Mouse (Mus musculus) left cerebral cortex, postnatal 10 days (tissue): ENCODE measurements around the gene Olfm2. TPM values are rescaled to one million over a fixed set of nuclear protein-coding genes. Genes with fewer than 3 reads are reported as not detected.

Source experiments
- DNase-seq, 2 experiments: peaks; one replicate each; pipeline ENCODE4 v3.0.0; 2021 to 2022; ENCODE audit warnings: low spot score in 2 of 2, mixed read lengths in 1 of 2; ENCODE audit errors: extremely low spot score in 1 of 2
- intact Hi-C: fragments of 180-260 bp; cut with DNase I; formaldehyde crosslinking; loops from one replicate; pipeline ENCODE4 v1.15.1; 2025
- total RNA-seq, 2 experiments: library from RNA; stranded (reverse); gene quantifications; 2 replicates each; pipeline ENCODE4 v1.2.3; 2021

Gene Olfm2
- 100 to 1,000 TPM; 221 to 232 TPM for total RNA-seq

DNA sequence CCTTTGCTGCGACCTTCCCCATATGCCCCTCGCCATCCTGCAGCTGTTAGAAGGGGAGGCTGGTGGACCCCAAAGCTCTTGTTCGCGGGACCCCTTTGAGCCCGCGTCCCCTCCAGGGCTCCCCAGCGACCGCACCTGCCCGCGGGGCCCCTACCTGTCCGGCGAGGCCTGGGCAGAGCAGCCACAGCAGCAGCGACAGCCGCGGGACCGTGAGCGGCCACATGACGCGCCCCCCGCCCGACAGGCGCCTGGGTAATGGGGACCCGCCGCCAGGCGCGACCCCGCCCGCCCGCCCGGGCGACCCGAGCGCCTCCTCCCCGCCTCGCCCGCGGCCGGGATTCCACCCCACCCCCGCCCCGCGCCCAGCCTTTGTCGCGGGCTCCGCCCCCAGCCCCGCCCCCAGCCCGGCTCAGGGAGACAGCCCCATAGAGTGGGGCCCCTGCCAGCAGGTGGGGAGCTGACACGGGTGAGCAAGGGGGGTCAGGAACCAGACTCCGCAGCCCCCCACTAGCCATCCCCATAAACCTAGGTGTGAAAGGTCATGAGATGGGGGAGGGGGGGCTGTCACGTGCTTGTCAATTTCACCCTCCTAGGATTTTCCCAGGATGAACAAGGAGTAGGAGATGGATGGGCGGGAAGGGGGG, at the start of gene Olfm2:
TSS of gene Olfm2 (minus strand) at position 333 of the 644 bp plus-strand sequence.
- intact Hi-C loops = no loop called here
- DNase-seq = peak in 1 of 2 experiments; percentile 69

DNA sequence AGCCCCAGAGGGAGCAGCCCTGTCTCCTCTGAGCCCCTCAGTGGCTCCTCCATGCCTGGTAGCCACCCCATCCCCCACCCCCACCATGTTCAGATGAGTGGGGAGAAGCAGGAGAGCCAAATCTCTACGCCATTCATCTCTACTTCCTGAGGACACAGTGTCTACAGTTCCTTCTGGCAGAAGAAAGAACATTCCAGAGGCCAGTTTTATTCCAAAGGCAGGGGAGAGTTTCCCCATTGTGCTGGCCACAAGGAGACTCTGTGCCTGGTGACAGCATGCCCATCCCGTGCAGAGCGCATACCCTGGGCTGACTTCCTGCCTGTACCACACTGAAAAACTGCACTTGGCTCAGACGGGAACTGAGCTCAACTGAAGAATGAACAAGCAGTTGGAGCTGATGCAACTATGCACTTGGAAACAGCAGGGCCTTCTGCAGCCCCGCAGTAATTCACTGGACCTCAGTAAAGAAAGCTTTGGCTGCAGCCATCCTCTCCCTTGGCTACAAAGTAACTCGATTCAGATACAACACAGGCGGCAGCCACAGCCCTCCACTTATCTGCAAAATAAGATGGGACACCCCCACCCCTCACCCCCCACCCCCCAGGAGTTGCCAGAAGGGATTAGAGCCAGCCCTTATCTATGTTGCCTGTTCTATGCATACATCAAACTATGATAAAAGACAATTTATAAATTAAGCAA, 48.1 kb upstream of the Olfm2 start:
- peak; percentile 67 to 72 for DNase-seq
- intact Hi-C loops = no loop called here

DNA sequence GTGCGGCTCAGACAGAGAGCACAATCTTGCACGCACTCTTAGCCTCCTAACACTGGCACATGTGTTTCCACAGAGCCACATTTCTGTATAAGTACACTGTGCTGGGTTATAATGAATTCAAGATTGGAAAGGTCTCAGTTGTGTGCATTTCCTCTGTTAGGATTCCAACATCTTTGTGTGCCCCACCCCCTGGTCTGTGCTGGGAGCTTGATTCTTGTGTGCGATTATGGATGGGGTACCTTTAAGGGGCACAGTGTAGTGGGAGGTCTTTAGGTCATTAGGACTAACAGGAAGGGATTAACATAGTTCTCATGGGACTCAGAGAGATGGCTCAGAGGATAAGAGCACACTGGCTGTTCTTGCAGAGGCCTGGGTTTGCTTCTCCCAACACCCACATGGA, 44.2 kb upstream of the Olfm2 start:
- DNase-seq = no peak
- intact Hi-C loops = no loop called here

DNA sequence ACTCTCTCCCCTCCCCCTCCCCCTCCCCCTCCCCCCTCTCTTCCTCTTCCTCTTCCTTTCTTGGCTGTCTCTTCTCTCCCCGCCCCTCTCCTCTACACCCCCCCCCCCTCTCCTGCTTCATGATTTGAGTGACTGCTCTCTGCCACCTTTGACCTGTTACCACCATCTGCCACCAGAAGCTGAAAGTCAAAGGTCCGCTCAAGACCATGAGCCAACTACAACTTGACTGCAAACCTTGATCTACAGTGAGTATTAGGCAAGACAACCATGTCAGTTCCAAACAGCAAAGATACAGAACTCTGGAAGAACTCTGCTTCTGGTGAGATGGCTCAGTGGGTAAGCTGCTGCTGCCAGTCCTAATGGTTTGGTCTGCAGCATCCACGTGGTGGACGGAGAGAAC, 43.5 kb upstream of the Olfm2 start:
- no peak for DNase-seq
- intact Hi-C loops = no loop called here

DNA sequence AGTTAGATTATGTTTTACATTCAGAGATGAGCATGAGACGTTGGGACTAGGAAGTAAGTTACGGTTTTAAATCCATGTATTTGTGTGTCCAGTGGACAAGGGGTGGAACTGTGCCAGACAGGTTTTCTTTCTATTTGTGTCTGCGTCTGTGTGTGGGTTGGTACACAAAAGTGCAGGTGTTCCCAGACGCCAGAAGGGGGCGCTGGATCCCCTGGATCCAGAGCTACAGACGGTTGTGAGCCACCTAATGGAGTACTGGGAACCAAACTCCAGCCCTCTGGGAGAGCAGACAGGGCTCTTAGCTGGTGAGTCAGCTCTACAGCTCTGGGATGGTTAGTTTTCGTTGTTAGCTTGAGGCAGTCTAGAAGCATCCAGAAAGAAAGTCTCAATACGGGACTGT, 41.8 kb upstream of the Olfm2 start:
- intact Hi-C loops = no loop called here

DNA sequence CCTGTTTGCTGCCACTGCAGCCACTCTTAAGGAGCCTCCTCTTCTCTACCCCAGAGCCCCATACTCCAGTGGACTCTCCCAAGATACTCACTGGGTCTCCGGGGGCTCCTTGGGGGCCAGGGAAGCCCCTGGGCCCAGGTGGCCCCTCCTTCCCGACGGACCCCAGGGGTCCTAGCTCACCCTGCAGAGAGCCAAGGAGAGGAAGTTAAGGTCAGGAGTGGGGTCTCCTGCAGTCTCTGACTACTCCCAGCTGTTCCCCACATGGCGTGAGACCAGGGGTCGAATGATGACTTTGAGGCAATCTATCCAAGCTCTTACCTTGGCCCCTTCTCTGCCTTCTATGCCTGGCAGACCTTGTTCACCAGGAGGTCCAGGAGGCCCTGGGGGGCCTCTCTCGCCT, 38.9 kb upstream of the Olfm2 start:
- intact Hi-C loops = no loop called here
- no peak for DNase-seq

More for the DNA sequence above, 41.8 kb upstream of the Olfm2 start:
- no peak for DNase-seq

DNA sequence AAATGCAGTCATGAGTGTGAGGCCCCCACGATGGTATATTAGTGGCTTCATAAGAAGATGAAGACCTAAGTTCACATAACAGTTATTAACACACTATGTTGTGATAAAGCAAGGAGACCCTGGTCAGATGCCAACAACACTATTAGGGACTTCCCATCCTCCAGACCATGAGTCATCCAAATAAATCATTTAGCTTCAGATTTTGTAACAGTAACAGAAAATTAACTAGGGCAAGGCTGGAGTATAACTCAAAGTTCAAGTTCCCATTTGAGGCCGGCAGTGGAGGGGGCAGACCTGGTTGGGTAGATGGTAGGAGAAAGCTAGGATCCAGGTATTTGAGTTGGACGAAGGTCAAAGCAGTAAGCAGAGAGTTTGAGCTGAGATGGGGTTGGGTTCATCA, 35.1 kb upstream of the Olfm2 start:
- no peak for DNase-seq
- intact Hi-C loops = no loop called here

DNA sequence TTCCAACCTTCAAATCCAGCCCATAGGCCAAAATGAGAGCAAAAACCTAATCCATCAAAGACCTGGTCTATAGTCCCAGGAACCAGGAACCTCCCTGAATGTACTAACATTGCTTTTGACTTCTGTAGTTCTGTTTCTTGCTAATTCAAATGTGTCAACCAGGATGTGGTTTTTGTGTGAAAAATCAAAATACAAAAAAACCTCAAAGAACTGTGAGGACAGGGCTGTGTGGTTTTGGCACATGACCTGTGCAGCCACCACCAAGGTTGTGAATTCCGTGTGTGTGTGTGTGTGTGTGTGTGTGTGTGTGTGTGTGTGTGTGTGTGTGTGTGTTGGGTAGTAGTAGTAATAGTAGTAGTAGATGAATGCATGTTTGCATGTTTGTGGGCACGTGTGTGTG, 19.1 kb upstream of the Olfm2 start:
- intact Hi-C loops = no loop called here

DNA sequence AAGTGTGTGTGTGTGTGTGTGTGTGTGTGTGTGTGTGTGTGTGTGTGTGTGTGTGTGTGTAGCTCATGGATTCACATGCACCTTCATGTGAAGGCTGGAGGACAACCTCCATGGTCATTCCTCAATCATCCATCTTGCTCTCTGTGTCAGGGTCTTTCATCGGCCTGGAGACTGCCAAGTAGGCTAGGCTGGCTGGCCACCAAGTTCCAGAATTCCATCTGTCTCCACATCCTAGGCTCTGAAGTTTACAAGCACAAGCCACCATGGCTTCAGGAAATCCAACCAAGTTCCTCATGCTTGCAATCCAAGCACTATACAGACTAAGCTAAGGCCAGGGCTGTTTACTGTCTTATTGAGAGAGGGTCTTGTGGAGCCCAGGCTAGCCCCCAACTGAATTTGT, 16.9 kb upstream of the Olfm2 start:
- intact Hi-C loops = no loop called here
- no peak for DNase-seq

More for the DNA sequence above, 19.1 kb upstream of the Olfm2 start:
- no peak for DNase-seq

DNA sequence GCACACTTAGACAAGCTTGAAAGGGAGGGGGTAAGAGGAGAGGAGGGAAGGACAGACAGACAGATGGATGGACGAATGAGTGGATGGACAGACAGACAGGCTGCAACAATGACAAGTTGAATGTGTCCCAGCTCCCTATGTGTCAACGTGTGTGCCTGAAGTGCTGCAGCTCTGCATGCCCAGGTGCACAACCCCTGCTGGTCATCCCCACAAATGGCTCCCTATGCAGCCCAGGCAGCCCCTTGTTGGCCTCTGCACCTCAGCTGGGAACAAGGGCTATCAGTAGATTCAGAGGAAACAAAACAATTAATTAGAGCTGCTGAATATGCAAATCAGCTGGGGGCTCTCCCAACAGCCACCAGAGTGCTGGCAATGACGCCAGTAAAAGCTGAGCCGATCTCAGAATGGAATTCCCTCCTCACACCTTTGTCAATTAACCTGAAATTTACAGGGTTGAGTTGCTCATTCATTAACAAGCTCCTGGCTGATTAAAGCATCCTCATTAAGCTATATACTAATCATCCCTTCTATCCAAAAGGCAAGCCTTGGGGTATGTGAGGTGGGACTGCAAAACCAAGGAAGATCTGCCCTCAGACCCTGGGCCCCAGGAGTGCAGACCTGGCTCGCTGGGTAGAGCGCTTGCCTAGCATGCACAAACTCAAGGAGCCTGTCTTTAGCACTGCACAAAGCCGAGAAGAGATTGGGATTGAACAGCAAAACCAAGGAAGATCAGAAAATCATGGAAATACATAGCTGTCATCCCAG, 16.2 kb upstream of the Olfm2 start:
- intact Hi-C loops = no loop called here

DNA sequence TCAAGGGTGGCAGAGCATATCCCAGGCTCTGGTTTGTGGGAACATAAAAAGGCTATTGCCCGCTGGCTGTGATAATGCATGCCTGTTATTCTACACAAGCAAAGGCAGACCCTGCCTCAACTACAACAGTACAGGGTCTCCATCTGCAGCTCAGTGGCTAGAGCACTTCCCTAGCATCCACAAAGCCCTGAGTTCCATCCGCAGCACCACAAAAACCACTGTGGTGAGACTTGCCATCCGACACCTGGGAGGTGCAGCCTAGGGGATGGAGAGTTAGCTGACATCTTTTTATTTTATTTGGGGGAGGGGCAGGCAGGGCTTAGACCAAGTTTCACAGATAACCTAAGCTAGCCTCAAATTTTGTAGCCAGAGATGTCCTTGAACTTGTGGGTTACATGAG, 15.2 kb upstream of the Olfm2 start:
- intact Hi-C loops = no loop called here

More for the DNA sequence above, 16.2 kb upstream of the Olfm2 start:
- DNase-seq = no peak

DNA sequence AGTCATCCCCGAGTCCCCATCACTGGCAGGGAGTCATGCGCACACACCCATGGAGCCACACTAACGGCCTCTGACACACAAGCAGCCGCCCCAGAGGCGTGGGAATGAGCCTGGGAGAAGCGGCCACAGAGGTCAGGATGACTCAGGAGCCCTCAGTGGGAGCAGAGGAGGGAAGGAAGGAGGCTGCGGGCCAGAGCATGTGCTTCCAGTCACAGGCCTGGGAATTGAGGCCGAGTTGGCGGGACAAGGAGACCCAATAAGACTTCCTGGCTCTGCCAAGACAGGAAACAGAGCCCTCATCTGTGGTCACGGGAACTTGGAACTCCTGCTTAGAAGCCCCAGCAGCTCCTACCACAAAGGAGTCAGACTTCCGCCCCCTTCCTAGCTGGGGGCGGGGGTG, 14.7 kb upstream of the Olfm2 start:
- peak in 1 of 2 experiments; percentile 73 for DNase-seq
- intact Hi-C loops = no loop called here

More for the DNA sequence above, 15.2 kb upstream of the Olfm2 start:
- DNase-seq = no peak

DNA sequence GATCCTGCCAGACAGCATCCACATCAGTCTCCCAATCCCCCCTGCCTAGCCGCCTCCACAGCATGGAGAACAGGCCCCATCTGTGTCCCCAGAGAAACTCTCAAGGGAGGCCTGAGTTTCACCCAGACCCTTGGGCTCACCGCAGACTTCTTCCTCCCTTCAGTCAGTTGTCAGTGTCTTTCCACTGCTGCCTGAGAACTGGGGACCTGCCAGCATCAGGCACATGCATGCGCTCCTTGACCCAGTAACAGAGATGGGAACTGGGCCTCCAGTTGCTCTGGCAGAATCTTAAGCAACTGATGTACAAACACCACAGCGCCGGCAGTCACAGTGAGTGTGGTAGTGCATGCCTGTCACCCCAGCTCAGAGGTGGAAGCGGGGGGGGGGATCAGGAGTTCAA, 12.7 kb upstream of the Olfm2 start:
- intact Hi-C loops = loop anchor here (5.0 kb wide), 1 partner anchor 53 kb away; no protein-coding TSS in a partner anchor
- DNase-seq = no peak

DNA sequence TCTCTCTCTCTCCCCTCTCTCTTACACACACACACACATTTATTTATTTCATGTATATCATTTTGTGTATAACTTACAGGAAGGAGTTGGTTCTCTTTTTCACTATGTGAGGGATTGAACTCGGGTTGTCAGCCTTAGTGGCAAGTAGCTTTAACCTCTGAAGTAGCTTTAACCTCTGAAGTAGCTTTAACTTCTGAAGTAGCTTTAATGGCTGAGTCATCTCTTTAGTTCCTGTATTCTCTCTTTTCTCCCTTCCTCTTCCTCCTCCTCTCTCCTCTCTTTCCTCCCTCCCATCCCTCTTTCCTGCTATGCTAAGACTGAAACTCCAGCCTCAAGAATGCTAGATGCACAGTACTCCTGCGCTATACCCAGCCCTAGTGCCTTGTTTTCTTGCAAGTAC, 12.1 kb upstream of the Olfm2 start:
- intact Hi-C loops = loop anchor here (5.0 kb wide), 1 partner anchor 54 kb away; no protein-coding TSS in a partner anchor
- no peak for DNase-seq

DNA sequence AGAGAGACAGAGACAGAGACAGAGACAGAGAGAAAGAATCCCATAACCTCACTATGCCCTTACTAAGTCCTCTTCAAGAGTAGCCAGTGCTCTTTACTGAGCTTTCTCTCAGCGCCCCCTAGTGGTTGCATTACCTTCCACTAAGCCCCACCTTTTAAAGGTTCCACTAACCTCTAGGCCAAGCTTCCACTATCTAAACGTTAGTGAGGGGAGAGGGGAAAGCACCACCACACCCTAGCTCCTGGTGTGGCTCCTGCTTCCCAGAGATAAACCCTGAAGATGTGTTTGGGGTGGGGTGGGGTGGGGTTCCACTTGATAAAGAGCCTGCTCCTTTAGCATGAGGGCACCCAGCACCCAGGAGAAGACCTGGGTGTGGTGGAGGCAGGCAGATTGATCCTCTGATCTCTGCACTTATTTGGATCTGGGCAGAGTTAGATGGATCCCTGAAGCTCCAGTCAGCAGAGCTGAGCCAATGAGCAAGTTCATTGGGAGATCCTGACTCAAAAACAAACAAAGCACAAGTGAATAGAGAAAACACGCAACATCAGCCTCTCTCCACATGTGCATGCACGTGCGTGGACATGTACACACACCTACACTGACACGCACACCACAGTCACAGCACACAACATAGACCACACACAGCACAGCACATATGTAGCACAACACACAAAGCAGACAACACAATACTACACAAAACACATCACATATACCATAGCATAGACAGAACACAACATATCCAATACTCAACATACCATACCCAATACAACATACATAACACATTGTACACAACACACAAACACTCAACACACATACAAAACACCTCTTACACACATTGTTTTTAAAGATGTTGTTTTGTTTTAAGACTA, 11.2 kb upstream of the Olfm2 start:
- peak in 1 of 2 experiments; percentile 71 for DNase-seq
- intact Hi-C loops = loop anchor here (5.0 kb wide), 1 partner anchor 55 kb away; no protein-coding TSS in a partner anchor

DNA sequence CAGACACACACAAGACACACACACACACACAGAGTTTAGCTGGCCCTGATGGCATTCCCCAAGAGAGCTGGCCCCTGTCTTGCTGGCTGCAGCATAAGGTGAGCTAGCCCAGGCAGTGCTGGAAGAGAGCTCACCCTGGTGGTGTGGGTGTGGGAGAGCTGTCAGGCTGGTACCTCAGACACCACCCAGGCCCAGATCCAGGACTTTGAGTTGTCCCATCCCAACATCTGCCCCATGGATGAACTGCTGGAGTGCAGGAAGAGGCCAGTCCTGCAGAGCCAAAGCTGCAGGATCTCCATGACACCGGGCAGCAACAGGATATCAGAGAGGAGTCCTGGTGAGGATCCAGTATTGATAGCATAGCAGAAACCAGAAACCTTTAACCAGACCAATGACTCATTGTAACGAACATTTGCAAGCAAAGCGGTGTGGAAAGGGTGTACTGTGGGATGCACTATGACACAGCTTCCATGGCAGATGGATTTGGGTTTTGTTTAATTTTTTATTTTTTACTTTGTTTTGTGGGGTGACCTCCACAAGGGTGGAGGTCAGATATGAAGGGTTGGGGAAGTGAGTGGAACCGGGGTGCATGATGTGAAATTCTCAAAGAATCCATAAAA, 10.0 kb upstream of the Olfm2 start:
- DNase-seq = no peak
- intact Hi-C loops = loop anchor here (5.0 kb wide), 1 partner anchor 56 kb away; no protein-coding TSS in a partner anchor

DNA sequence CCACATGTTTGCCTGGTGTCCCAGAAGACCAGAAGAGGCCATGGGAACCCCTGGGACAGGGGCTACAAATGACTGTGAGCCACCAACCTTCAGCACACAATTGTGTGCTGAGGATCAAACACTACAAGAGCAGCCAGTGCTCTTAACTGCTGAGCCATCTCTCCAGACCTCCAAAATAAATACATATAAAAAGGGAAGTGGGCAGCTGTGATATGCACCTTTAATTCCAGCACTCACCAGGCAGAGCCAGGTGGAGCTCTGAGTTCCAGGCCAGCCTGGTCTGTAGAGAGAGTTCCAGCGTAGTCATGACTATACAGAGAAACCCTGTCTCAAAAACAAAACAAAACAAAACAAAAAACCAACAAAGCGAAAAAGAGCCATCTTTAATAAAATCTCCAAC, 8.2 kb upstream of the Olfm2 start:
- intact Hi-C loops = no loop called here
- no peak for DNase-seq

DNA sequence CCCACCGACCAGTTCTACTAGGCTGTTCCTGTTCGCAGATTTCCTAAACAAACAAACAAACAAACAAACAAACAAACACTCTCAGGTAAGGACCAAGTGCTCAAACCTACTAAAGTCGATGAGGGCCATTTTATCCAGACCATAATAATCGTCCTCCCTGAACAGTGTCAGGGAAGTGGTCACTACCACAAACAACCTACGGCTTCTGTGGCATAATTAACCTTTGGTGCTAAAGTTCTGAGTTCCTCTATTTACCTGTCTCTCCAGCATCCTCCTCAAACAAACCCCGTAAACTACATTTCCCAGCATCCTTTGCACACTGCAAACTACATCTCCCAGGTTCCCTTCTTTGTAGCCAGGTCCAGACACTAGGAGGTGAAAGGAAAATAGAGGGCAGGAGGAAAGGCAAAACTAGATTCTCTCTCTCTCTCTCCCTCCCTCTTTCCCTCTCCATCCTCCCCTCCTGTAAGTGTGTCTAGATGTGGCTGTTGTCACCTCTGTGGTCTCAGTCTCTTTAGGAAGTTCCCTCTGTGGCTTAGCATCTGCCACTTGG, 5.4 kb upstream of the Olfm2 start:
- no peak for DNase-seq
- intact Hi-C loops = no loop called here
